Mouse (Mus musculus) hematopoietic stem cell, adult 5-6 weeks (primary cell): ENCODE measurements around the gene Mpped2. TPM values are rescaled to one million over a fixed set of nuclear protein-coding genes. Genes with fewer than 3 reads are reported as not detected.

Experiments used
- ATAC-seq, 2 experiments: fragments of 125-278 bp in 1 of 2; replicated peaks in 1 of 2; 2 replicates each; pipeline ENCODE4 v1.8.0; 2016 to 2017; ENCODE audit warnings: inconsistent platforms in 2 of 2, mild to moderate bottlenecking in 2 of 2, moderate number of reproducible peaks in 2 of 2, low read depth in 1 of 2, moderate TSS enrichment in 1 of 2; ENCODE audit not compliant: low FRiP score in 2 of 2, poor library complexity in 2 of 2, severe bottlenecking in 2 of 2, insufficient read depth in 1 of 2, low TSS enrichment in 1 of 2
- total RNA-seq: library from RNA; stranded (forward); fragments of 172-1452, 232-1000 nt; gene quantifications from 2 replicates; pipeline ENCODE4 v1.2.3, GENCODE M21; 2017

Mpped2 gene
- total RNA-seq, 1 experiment from 2014 or later = 0.89 TPM

GRCm38 (mm10) chr2:106694567-106694885, 1.5 kb downstream of the Mpped2 start:
- ATAC-seq = no peak

- peak; percentile 46 to 50 for ATAC-seq
Measured at GRCm38 (mm10) chr2:106694886-106695733, 2.0 kb downstream of the Mpped2 start.

DNA sequence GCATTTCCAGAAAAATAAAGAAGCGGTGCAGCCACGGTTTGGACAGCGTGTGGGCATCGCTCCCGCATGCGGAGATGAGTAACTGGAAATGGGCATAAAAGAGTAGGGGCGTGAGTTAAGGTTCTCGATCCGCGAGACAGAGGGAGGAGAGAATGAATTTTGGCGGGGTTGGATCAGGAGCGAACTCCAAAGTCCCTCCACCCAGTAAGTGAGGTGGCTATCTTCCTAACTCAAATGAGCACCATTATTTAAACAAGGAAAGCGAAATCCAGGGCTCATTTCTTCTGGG, 2.6 kb downstream of the Mpped2 start:
- ATAC-seq = no peak

GRCm38 (mm10) chr2:106696372-106696771, 3.3 kb downstream of the Mpped2 start:
- ATAC-seq = no peak

- ATAC-seq = no peak
Measured at GRCm38 (mm10) chr2:106705664-106706063, 12.6 kb downstream of the Mpped2 start.

- ATAC-seq = no peak
Measured at GRCm38 (mm10) chr2:106707136-106707535, 14.1 kb downstream of the Mpped2 start.

GRCm38 (mm10) chr2:106710862-106711477, 17.9 kb downstream of the Mpped2 start:
- no peak for ATAC-seq

GRCm38 (mm10) chr2:106711506-106711905, 18.4 kb downstream of the Mpped2 start:
- no peak for ATAC-seq

DNA sequence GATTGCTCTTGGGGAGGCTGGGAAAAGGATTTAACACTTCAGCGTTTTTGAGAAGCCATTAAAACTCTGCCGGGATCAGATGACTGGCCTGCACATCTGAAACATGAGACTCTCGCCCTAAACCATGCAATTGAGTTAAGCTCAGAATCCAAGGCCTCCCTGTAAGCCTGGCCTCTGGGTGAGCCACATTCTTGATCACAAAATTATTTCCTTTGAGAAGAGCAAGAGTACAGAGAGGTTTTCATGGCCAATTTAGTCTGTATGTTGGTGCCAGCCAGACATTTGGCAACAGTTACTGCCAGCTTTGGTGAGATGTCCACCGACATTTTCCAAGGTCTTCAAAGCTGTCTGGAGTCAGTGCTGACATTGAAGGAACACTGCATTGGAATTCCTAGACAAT, 20.1 kb downstream of the Mpped2 start:
- ATAC-seq = no peak

DNA sequence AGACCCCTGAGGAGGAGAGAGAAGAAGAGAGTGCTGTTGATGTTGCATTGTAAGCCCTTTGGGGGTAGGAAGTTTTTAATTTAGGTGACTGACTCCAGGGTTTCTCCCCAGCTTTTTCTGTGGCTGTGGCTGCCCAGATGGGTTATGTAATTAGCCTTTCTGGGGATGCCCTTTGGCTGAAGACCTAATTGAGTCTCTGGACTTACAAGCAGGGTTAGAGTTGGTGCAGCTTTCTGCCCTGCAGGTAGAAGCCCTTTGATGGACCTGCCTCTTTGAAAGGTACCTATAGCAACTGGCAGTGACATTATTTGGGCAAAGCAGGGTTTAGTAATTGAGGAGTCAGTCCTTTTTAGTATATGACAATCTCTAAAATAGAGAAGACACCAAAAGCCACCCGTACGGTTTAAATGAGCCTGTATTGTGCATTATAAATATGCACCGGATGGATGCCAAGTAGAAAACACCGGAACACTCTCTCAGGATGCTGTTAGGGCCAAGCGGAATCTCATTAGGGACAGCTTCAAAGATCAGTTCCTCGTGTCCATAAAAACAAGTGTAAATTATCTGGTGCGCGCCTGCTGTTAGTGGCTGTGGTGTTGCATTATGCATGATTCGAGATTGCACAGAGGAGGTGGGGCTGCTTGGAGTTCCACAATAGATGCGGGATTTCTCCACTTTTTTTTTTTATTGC, 22.8 kb downstream of the Mpped2 start:
- ATAC-seq = no peak

- ATAC-seq = no peak
Measured at GRCm38 (mm10) chr2:106716365-106716717, 23.3 kb downstream of the Mpped2 start.

GRCm38 (mm10) chr2:106718888-106719287, 25.8 kb downstream of the Mpped2 start:
- ATAC-seq = no peak

- no peak for ATAC-seq
Measured at GRCm38 (mm10) chr2:106719434-106719833, 26.4 kb downstream of the Mpped2 start.

- no peak for ATAC-seq
Measured at GRCm38 (mm10) chr2:106720644-106721043, 27.6 kb downstream of the Mpped2 start.

DNA sequence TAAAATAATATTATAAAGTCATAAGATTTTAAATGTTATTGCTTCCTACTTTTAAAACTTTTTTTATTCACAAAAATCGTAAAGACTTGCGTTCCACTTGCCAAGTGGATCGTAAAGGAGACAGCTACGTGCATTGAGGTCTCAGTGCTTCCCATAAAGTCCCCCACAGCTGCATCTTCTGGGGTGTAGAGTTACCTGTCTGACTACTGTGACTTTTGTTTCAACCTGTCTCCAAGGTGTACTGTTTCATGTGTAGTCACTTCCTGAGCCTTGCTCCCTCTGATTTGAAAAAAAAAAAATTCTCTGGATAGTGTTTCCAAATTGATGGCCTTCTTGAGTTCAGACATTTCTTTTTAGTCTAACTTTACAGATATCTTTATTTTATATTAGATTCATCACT, 29.0 kb downstream of the Mpped2 start:
- ATAC-seq = no peak

DNA sequence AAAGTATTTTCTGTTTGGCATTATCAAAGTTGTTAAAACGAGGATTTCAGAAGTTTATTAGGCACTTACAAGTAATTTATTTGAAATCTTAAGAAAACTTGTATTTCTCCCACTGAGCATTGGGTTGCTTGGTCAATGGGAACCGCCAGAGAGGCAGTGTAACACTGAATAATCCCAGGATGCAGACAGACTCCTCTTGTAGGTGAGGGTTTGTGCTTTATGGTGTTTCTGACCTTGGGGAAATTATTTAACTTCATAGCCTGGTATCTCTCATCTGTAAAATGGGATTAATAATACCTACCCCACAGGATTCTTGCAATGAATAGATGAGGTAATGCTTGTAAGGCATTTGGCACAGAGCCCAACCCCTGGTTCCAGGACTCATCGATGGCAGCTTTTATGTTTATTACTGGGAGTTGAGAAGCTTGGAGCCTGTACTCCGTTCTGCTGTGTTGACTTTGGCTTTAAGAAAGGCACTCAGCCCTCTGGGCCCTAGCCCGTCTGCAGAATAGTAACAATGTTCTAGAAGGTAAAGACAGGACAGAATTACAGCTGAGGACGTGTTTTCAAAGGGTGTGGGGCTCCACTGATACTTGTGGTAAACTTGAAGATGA, 37.0 kb downstream of the Mpped2 start:
- ATAC-seq = no peak

GRCm38 (mm10) chr2:106730608-106731007, 37.5 kb downstream of the Mpped2 start:
- no peak for ATAC-seq

GRCm38 (mm10) chr2:106731478-106731877, 38.4 kb downstream of the Mpped2 start:
- no peak for ATAC-seq
